27 mouse cellular contexts compared by ENCODE assay signal in the genomic region with DNA sequence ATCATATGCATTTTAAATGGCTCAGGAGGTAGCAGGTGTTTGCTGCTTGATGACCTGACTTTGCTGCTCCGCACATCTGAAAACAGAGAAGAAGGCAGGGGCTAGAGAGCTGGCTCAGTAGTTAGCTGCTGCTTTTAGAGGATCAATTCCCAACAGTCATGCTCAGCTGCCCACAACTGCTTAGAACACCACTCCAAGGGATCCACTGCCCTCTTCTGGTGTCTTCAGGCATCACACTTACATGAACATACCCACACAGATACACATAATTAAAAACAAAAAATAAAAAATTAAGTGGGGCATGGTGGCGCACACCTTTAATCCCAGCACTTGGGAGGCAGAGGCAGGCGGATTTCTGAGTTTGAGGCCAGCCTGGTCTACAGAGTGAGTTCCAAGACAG. TPM values are rescaled to one million over a fixed set of nuclear protein-coding genes. Genes with fewer than 3 reads are reported as not detected.
DNase-seq lines count a peak whose midpoint lies in the region; ATAC-seq and TF ChIP-seq lines count a peak whose summit lies in the region.
"Had no signal": no experiment of that assay in that cellular context is flagged by ENCODE, and none has a peak within 500 bp of the region (broad histone marks: within the 10 kb centered on the region; RNA-seq: fewer than 3 reads in every experiment).

No protein-coding gene starts in this region.

- H3K36me3 ChIP-seq in ES-Bruce4 (ENCODE audit: control insufficient read depth, insufficient read depth, low read length, poor library complexity, severe bottlenecking), result no peaks in the 10 kb centered on the region; the same call in 1 of the 2 replicates
- no peaks in the 10 kb centered on the region for H3K36me3 ChIP-seq in forebrain, embryonic 16.5 days (ENCODE audit: control insufficient read depth, insufficient read depth)
- H3K36me3 ChIP-seq: embryonic facial prominence, embryonic 12.5 days; heart, embryonic 13.5 days; hindbrain, embryonic 15.5 days; stomach, embryonic 15.5 days had no signal

- no peak for ATAC-seq in forebrain, embryonic 16.5 days
- ATAC-seq: forebrain, embryonic 14.5 days; midbrain, embryonic 16.5 days had no signal

- H3K27ac ChIP-seq in layer of hippocampus, adult 2 months, result no peak overlapping the region
- no peak overlapping the region for H3K27ac ChIP-seq in ES-Bruce4 (ENCODE audit: insufficient read depth, low read length)
- H3K27ac ChIP-seq in forebrain, embryonic 16.5 days (ENCODE audit: low read length), result no peak overlapping the region
- H3K27ac ChIP-seq: embryonic facial prominence, embryonic 12.5 days; heart, embryonic 13.5 days; hindbrain, embryonic 15.5 days; stomach, embryonic 15.5 days had no signal

- no peak overlapping the region for H3K4me3 ChIP-seq in layer of hippocampus, adult 2 months
- H3K4me3 ChIP-seq in ES-Bruce4 (ENCODE audit: low read depth, low read length), result no peak overlapping the region
- H3K4me3 ChIP-seq in forebrain, embryonic 16.5 days (replicated peaks; ENCODE audit: low read length), result no peak overlapping the region
- H3K4me3 ChIP-seq: embryonic facial prominence, embryonic 12.5 days; heart, embryonic 13.5 days; hindbrain, embryonic 15.5 days; stomach, embryonic 15.5 days had no signal

- H3K27me3 ChIP-seq in ES-Bruce4 (ENCODE audit: control insufficient read depth, insufficient read depth, low read length, poor library complexity, severe bottlenecking), result no peaks in the 10 kb centered on the region
- H3K27me3 ChIP-seq in forebrain, embryonic 16.5 days (replicated peaks; ENCODE audit: control insufficient read depth, insufficient read depth, low read length), result no peaks in the 10 kb centered on the region
- H3K27me3 ChIP-seq: embryonic facial prominence, embryonic 12.5 days; heart, embryonic 13.5 days; hindbrain, embryonic 15.5 days; stomach, embryonic 15.5 days had no signal

- H3K4me2 ChIP-seq in forebrain, embryonic 16.5 days (ENCODE audit: low read length), result no peak overlapping the region
- H3K4me2 ChIP-seq: embryonic facial prominence, embryonic 12.5 days; heart, embryonic 13.5 days; hindbrain, embryonic 15.5 days; stomach, embryonic 15.5 days had no signal

- no peak overlapping the region for H3K9ac ChIP-seq in ES-Bruce4 (ENCODE audit: low read depth, poor library complexity, severe bottlenecking)
- H3K9ac ChIP-seq in forebrain, embryonic 16.5 days (replicated peaks; ENCODE audit: low read depth, low read length), result no peak overlapping the region
- H3K9ac ChIP-seq: embryonic facial prominence, embryonic 12.5 days; heart, embryonic 13.5 days; hindbrain, embryonic 15.5 days; stomach, embryonic 15.5 days had no signal

- H3K9me3 ChIP-seq in ES-Bruce4 (replicated peaks; ENCODE audit: control insufficient read depth, insufficient read depth, low read length, poor library complexity, severe bottlenecking), result no peaks in the 10 kb centered on the region
- H3K9me3 ChIP-seq in forebrain, embryonic 16.5 days (ENCODE audit: control insufficient read depth, low read length), result no peaks in the 10 kb centered on the region
- H3K9me3 ChIP-seq: embryonic facial prominence, embryonic 12.5 days; heart, embryonic 13.5 days; hindbrain, embryonic 15.5 days; stomach, embryonic 15.5 days had no signal

- no peaks in the 10 kb centered on the region for H3K4me1 ChIP-seq in ES-Bruce4 (ENCODE audit: control insufficient read depth, insufficient read depth, low read length)
- no peaks in the 10 kb centered on the region for H3K4me1 ChIP-seq in forebrain, embryonic 16.5 days (replicated peaks; ENCODE audit: control insufficient read depth, insufficient read depth, low read length)
- H3K4me1 ChIP-seq: embryonic facial prominence, embryonic 12.5 days; heart, embryonic 13.5 days; hindbrain, embryonic 15.5 days; stomach, embryonic 15.5 days had no signal

- 82% methylated on average over 3 of the region's 3 CpGs for WGBS in forebrain, embryonic 16.5 days

- DNase-seq in layer of hippocampus, adult 2 months (ENCODE audit: low spot score in 2 of 2), result no peak
- no peak for DNase-seq in layer of hippocampus, adult 9-10 months (ENCODE audit: low spot score)
- DNase-seq in 416B (ENCODE audit: low read depth) (peak; percentile 41), ZHBTc4 (ENCODE audit: low read depth, low spot score) (peak; percentile 86)
- DNase-seq in gastrocnemius, adult 18-20 months (ENCODE audit: low spot score), result no peak
- DNase-seq: adrenal gland, postnatal 14 days; cerebellum, adult 9-11 months; heart, postnatal 36 days; kidney, adult 8-10 months; right cerebral cortex, postnatal 14 days; spleen, adult 18-20 months; thymus, adult 2 months had no signal

- no peak for TF ChIP-seq POLR2A in ES-Bruce4 (IDR thresholded peaks at IDR 0.05; ENCODE audit: insufficient read depth, low read length)

- TF ChIP-seq CTCF in layer of hippocampus, adult 2 months (conservative IDR thresholded peaks at IDR 0.05), result peak; percentile 21; the same call in 1 of the 2 replicates
- peak; percentile 62 for TF ChIP-seq CTCF in ES-Bruce4 (IDR thresholded peaks at IDR 0.05; ENCODE audit: low read depth, low read length)

- no peak for TF ChIP-seq EP300 in ES-Bruce4 (IDR thresholded peaks at IDR 0.05; ENCODE audit: insufficient read depth, low read depth, low read length)

RNA-seq across cellular contexts. Expression of a gene that starts 9.6 kb away (rescaled TPM):
- not detected for total RNA-seq in layer of hippocampus, adult 2 months (2021)
- 40.1 and 42.4 TPM in 2 replicates for polyA plus RNA-seq in ES-Bruce4 (2011; ENCODE audit: insufficient read depth, insufficient read length, low read depth, missing spikeins)
- not detected in 2 replicates for polyA plus RNA-seq in forebrain, embryonic 16.5 days (2015; fragmentation: Nextera tagmentation; extraction: Ambion mirVana)
- total RNA-seq in gastrocnemius, adult 18-20 months (2021), result not detected
- total RNA-seq: adrenal gland, postnatal 14 days; heart, postnatal 36 days; layer of hippocampus, postnatal 14 days; megakaryocyte-erythroid progenitor cell, adult 5-6 weeks; neutrophil, adult 5-6 weeks had no signal
- polyA plus RNA-seq: brain, embryonic 14.5 days; embryonic facial prominence, embryonic 12.5 days; forebrain, embryonic 14.5 days; heart, embryonic 13.5 days; limb, embryonic 11.5 days; liver, embryonic 16.5 days; midbrain, embryonic 16.5 days; stomach, embryonic 15.5 days; thymus, adult 2 months had no signal

RNA-seq across cellular contexts. Expression of a gene that starts 24.3 kb away (rescaled TPM):
- 10 to 100 TPM; 17.8 to 18.3 TPM for total RNA-seq in layer of hippocampus, adult 2 months (2021)
- 12.7 and 12.8 TPM in 2 replicates for polyA plus RNA-seq in ES-Bruce4 (2011; ENCODE audit: insufficient read depth, insufficient read length, low read depth, missing spikeins)
- 13.0 and 17.1 TPM in 2 replicates for polyA plus RNA-seq in forebrain, embryonic 16.5 days (2015; fragmentation: Nextera tagmentation; extraction: Ambion mirVana)
- total RNA-seq in gastrocnemius, adult 18-20 months (2021), result 1 to 10 TPM; 3.3 to 4.2 TPM

RNA-seq across cellular contexts. Expression of a gene that starts 40.0 kb away (rescaled TPM):
- not detected for total RNA-seq in layer of hippocampus, adult 2 months (2021)
- 0.33 and 0.40 TPM in 2 replicates for polyA plus RNA-seq in ES-Bruce4 (2011; ENCODE audit: insufficient read depth, insufficient read length, low read depth, missing spikeins)
- not detected in 2 replicates for polyA plus RNA-seq in forebrain, embryonic 16.5 days (2015; fragmentation: Nextera tagmentation; extraction: Ambion mirVana)
- not detected for total RNA-seq in gastrocnemius, adult 18-20 months (2021)
- total RNA-seq: adrenal gland, postnatal 14 days; heart, postnatal 36 days; layer of hippocampus, postnatal 14 days; megakaryocyte-erythroid progenitor cell, adult 5-6 weeks; neutrophil, adult 5-6 weeks had no signal
- polyA plus RNA-seq: brain, embryonic 14.5 days; embryonic facial prominence, embryonic 12.5 days; forebrain, embryonic 14.5 days; gonadal fat pad, adult 2 months; heart, embryonic 13.5 days; hindbrain, embryonic 15.5 days; limb, embryonic 11.5 days; liver, embryonic 16.5 days; midbrain, embryonic 16.5 days; stomach, embryonic 15.5 days; thymus, adult 2 months had no signal

Comparison
In these comparisons a context has a peak if more than half of its experiments do, and no peak if none do; other contexts are left out.
1. DNase-seq: peak in 416B (single experiment) and ZHBTc4 (single experiment); none in layer of hippocampus, adult 2 months (0 of 2), layer of hippocampus, adult 9-10 months (single experiment) and gastrocnemius, adult 18-20 months (single experiment).